Mouse (Mus musculus): Measurements from ENCODE around the gene H1f0.

The H1f0 gene

GRCm38 (mm10) chr15:79071117-79072039, 43.1 kb downstream of the H1f0 start:
- no peak for DNase-seq

GRCm38 (mm10) chr15:79073752-79074151, 45.5 kb downstream of the H1f0 start:
- no peak for DNase-seq

GRCm38 (mm10) chr15:79074446-79074845, 46.2 kb downstream of the H1f0 start:
- DNase-seq: no peak

- peak; percentile 88 for DNase-seq
These were observed 46.8 kb downstream of the H1f0 start, which contains the start of gene Eif3l for GRCm38 (mm10) chr15:79074913-79075532. TSS of gene Eif3l (plus strand) at chr15:79075179.

GRCm38 (mm10) chr15:79075658-79076365, 47.6 kb downstream of the H1f0 start:
- DNase-seq: no peak

GRCm38 (mm10) chr15:79079567-79079966, 51.3 kb downstream of the H1f0 start:
- DNase-seq: no peak
